ENCODE assay signal across 21 mouse cellular contexts in genomic region chr6:93467867-93468266, GRCm38 (mm10).
A peak's percentile ranks its signal among the peaks of the same experiment; 100 is the strongest.
DNase-seq lines count a peak whose midpoint lies in the region; ATAC-seq lines count a peak whose summit lies in the region.
"Had no signal": no experiment of that assay in that cellular context is flagged by ENCODE, and none has a peak within 500 bp of the region (broad histone marks: within the 10 kb centered on the region; RNA-seq: fewer than 3 reads in every experiment).

No protein-coding gene starts in this region.

- H3K4me2 ChIP-seq in heart, embryonic 12.5 days, result no peak overlapping the region
- H3K4me2 ChIP-seq: hindbrain, embryonic 13.5 days; intestine, embryonic 15.5 days had no signal

- H3K27me3 ChIP-seq in heart, embryonic 12.5 days (replicated peaks), result no peaks in the 10 kb centered on the region
- H3K27me3 ChIP-seq: hindbrain, embryonic 13.5 days; intestine, embryonic 15.5 days had no signal

- intact Hi-C loops in heart, postnatal 14 days (cut with DNase I), result no loop called here

- no peak for DNase-seq in heart, postnatal 14 days
- peak; percentile 7 for DNase-seq in c-Kit-positive CD71-positive TER-119-negative erythroid progenitor cells, embryonic 14.5 days (ENCODE audit: low read depth)
- DNase-seq in c-Kit-positive CD71-positive TER-119-positive erythroid progenitor cells, embryonic 14.5 days (ENCODE audit: low spot score), result peak; percentile 2
- no peak for DNase-seq in layer of hippocampus, postnatal 10 days (ENCODE audit: low spot score in 2 of 2)
- DNase-seq: adrenal gland, adult 2 months; adrenal gland, postnatal 14 days; cerebellum, adult 18-20 months; cerebellum, adult 9-10 months; cerebellum, postnatal 14 days; forebrain, postnatal 0 days; gastrocnemius, adult 2 months; gastrocnemius, postnatal 14 days; heart, postnatal 36 days had no signal

- no peak overlapping the region for H3K27ac ChIP-seq in heart, embryonic 12.5 days (ENCODE audit: poor library complexity, severe bottlenecking)
- H3K27ac ChIP-seq: gastrocnemius, adult 2 months; hindbrain, embryonic 10.5 days; hindbrain, embryonic 13.5 days; intestine, embryonic 15.5 days had no signal

- H3K9ac ChIP-seq in heart, embryonic 12.5 days, result no peak overlapping the region
- H3K9ac ChIP-seq: forebrain, postnatal 0 days; hindbrain, embryonic 13.5 days; intestine, embryonic 15.5 days had no signal

- WGBS in heart, embryonic 12.5 days, result 51% methylated on average over 5 of the region's 5 CpGs

- ATAC-seq in heart, embryonic 12.5 days (ENCODE audit: insufficient number of reproducible peaks, low FRiP score), result peak; percentile 66
- no peak for ATAC-seq in granulocyte monocyte progenitor cell, adult 5-6 weeks (replicated peaks; ENCODE audit: poor library complexity, severe bottlenecking)
- ATAC-seq: CD4-positive, CD25-positive, alpha-beta regulatory T cell, adult 4 months; forebrain, embryonic 14.5 days; forebrain, postnatal 0 days; hindbrain, embryonic 16.5 days; intestine, embryonic 15.5 days had no signal

- no peaks in the 10 kb centered on the region for H3K4me1 ChIP-seq in heart, embryonic 12.5 days (replicated peaks)
- H3K4me1 ChIP-seq: hindbrain, embryonic 10.5 days; intestine, embryonic 15.5 days had no signal

- H3K9me3 ChIP-seq in heart, embryonic 12.5 days (replicated peaks), result no peaks in the 10 kb centered on the region
- H3K9me3 ChIP-seq: hindbrain, embryonic 10.5 days; hindbrain, embryonic 13.5 days; intestine, embryonic 15.5 days had no signal

- no peaks in the 10 kb centered on the region for H3K36me3 ChIP-seq in heart, embryonic 12.5 days
- H3K36me3 ChIP-seq: hindbrain, embryonic 10.5 days; hindbrain, embryonic 13.5 days; intestine, embryonic 15.5 days had no signal

- H3K4me3 ChIP-seq in heart, embryonic 12.5 days, result no peak overlapping the region
- H3K4me3 ChIP-seq: gastrocnemius, adult 2 months; hindbrain, embryonic 10.5 days; hindbrain, embryonic 13.5 days; intestine, embryonic 15.5 days had no signal

Comparison
In these comparisons a context has a peak if more than half of its experiments do, and no peak if none do; other contexts are left out.
1. DNase-seq: peak in c-Kit-positive CD71-positive TER-119-negative erythroid progenitor cells, embryonic 14.5 days (single experiment) and c-Kit-positive CD71-positive TER-119-positive erythroid progenitor cells, embryonic 14.5 days (single experiment); none in heart, postnatal 14 days (0 of 2) and layer of hippocampus, postnatal 10 days (0 of 2).